Mouse (Mus musculus) right cerebral cortex, postnatal 4 days (tissue): ENCODE results near the gene Jak1.

ENCODE experiments used
- DNase-seq: peaks from one replicate; pipeline ENCODE4 v3.0.0-alpha.2; 2022

Gene Jak1

DNA sequence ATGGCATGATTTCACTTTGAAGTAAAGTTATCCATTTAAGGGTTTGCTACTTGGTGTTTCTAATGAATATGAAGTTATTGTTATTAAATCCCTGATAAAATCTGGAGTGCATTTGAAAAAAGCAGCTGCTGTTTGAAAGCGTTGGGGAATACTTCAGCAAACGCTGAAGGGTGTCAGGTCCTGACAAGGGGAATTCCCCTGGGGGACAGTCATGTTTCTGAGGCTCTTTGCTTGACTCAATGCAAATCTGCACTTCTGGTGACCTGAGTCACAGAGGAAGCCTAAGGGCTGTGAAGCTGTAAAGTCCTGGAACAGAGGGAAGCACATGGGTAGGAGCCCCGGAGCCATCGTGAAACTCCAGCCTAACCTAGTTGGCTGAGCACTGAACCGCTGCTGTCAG lies 123.3 kb downstream of the Jak1 start:
- DNase-seq = no peak

DNA sequence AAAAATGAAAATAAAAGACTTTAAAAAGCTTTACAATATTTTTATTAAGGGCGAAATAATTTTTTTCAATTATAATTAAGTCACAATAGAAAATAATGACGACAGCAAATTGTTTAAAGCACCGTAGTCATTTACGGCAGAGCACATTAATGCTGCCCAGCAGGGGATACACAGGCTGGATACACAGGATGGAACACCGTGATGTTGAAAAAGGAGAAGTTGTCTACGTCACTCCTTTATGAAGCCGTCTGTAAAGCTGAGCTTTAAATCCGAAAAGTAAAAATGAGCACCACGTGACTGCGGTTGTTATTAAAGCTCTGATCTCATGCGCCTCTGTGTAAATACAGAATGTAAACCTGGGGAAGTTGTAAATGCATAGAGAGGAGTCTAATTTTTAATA lies 127.1 kb downstream of the Jak1 start:
- DNase-seq = no peak

GRCm38 (mm10) chr4:101135909-101136308 lies 129.2 kb downstream of the Jak1 start:
- DNase-seq = no peak

DNA sequence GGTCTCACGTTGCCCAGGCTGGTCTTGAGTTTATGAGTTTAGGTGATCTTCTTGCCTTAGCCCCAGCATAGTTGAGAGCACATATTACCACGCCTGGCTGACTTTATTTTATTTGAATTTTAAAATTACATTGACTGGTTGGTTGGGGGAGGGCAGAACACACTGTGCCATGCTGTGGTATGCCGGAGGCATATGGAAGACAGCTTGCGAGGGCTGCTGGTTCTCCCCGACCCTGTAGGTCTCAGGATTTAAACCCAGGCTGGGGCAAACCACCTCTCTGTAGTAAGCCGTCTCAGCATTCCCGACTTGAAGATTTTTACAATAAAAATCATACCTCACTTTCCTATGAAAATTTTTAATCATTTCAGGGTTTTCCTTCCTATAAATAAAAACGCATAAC lies 130.1 kb downstream of the Jak1 start:
- DNase-seq = no peak

- no peak for DNase-seq
These were observed 144.1 kb downstream of the Jak1 start for GRCm38 (mm10) chr4:101121002-101121401.

DNA sequence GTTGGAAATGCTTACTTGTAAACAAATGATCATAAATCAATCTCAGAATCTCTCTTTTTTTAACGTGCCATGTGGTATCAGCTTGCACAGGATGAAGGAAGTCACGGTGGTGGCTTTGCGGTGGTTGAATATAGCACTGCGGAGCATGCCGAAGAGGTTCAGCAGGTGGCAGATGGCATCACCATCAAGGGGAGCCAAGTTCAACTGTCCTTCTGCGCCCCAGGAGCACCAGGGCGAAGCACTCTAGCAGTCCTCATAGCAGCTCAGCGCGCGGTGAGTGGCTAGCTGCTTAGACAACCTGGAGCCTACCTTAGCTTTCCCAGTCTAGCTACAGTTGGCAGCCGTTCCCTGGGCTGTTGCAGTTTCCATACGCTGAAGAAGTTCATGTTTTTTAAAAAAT lies 158.0 kb downstream of the Jak1 start:
- DNase-seq = no peak
